Mouse (Mus musculus) limb, embryonic 14.5 days (tissue): ENCODE measurements at regions not wholly inside any gene's neighbourhood (a gene's known extent, or its start where the extent isn't known, plus 50 kb on each side); places are given as distances from the start of the nearest gene placed in this dataset.

Source experiments
- ATAC-seq: fragments of 200-750 bp; cut with Nextera tagmentation; 2 replicates; pipeline ENCODE4 v1.8.0; 2017; ENCODE audit warnings: low read depth, moderate number of reproducible peaks, moderate TSS enrichment; ENCODE audit not compliant: low FRiP score
- DNase-seq: peaks from one replicate; pipeline ENCODE4 v3.0.0-alpha.2; 2015; ENCODE audit warnings: low spot score
- H3K27ac ChIP-seq: fragments of 300-500 bp; sonication (generic); replicated peaks from 2 replicates; pipeline ENCODE4 v1.5.1; 2014; ENCODE audit warnings: low read depth, mild to moderate bottlenecking, low read length, moderate library complexity, mixed read lengths
- H3K27me3 ChIP-seq: fragments of 300-500 bp; sonication (generic); 2 replicates; pipeline ENCODE4 v1.6.1; 2014; ENCODE audit warnings: low read length, mixed read lengths; ENCODE audit not compliant: control insufficient read depth, insufficient read depth
- H3K36me3 ChIP-seq: fragments of 300-500 bp; sonication (generic); 2 replicates; pipeline ENCODE4 v1.6.1; 2014; ENCODE audit warnings: mild to moderate bottlenecking, low read length, moderate library complexity, mixed read lengths; ENCODE audit not compliant: control insufficient read depth, insufficient read depth
- H3K4me1 ChIP-seq: fragments of 300-500 bp; sonication (generic); 2 replicates; pipeline ENCODE4 v1.6.1; 2014; ENCODE audit warnings: antibody characterized with exemption, low read length, mixed read lengths; ENCODE audit not compliant: control insufficient read depth, insufficient read depth
- H3K4me2 ChIP-seq: fragments of 300-500 bp; sonication (generic); replicated peaks from 2 replicates; pipeline ENCODE4 v1.6.1; 2014; ENCODE audit warnings: low read depth, mild to moderate bottlenecking, low read length, moderate library complexity; ENCODE audit not compliant: severe bottlenecking
- H3K4me3 ChIP-seq: fragments of 300-500 bp; sonication (generic); replicated peaks from 2 replicates; pipeline ENCODE4 v1.5.1; 2014; ENCODE audit warnings: low read length
- H3K9ac ChIP-seq: fragments of 300-500 bp; sonication (generic); 2 replicates; pipeline ENCODE4 v1.6.1; 2014; ENCODE audit warnings: mild to moderate bottlenecking, low read depth, low read length, moderate library complexity; ENCODE audit not compliant: severe bottlenecking
- H3K9me3 ChIP-seq: fragments of 300-500 bp; sonication (generic); 2 replicates; pipeline ENCODE4 v1.6.1; 2016; ENCODE audit warnings: low read length; ENCODE audit not compliant: control insufficient read depth
- POLR2A ChIP-seq: fragments of 200-500 bp; IDR thresholded peaks from 2 replicates; pipeline ENCODE4 v1.8.0; 2012; ENCODE audit warnings: inconsistent platforms, mild to moderate bottlenecking, moderate library complexity, borderline replicate concordance; ENCODE audit not compliant: insufficient read depth, insufficient read length; ENCODE audit errors: extremely low read depth
- WGBS: fragments of 180-500 bp; shearing (Covaris S2); extraction: QIAGEN DNeasy Blood & Tissue Kit; methylation state at CpG from one replicate; pipeline ENCODE4 v1.1.7; 2014; 5-methylcytosine and 5-hydroxymethylcytosine counted together

GRCm38 (mm10) chr4:88955571-88955970, 75.6 kb upstream of the Ifne start:
- Histone ChIP-seq H3K27ac (no peak overlapping the region), H3K27me3 (no peaks in the 10 kb centered on the region), H3K4me1 (peaks cover 6% of the 10 kb centered on the region; the same call in 1 of the 2 replicates), H3K4me2 (no peak overlapping the region), H3K9ac (no peak overlapping the region), H3K4me3 (no peak overlapping the region), H3K36me3 (no peaks in the 10 kb centered on the region), H3K9me3 (no peaks in the 10 kb centered on the region)
- no peak for ATAC-seq
- TF ChIP-seq POLR2A: no peak
- WGBS: 66% methylated on average over 7 of the region's 7 CpGs
- DNase-seq: no peak

GRCm38 (mm10) chr4:88954045-88954444, 74.0 kb upstream of the Ifne start:
- Histone ChIP-seq H3K9ac (no peak overlapping the region), H3K27ac (no peak overlapping the region), H3K36me3 (no peaks in the 10 kb centered on the region), H3K4me3 (no peak overlapping the region), H3K4me1 (peaks cover 6% of the 10 kb centered on the region; the same call in 1 of the 2 replicates), H3K27me3 (no peaks in the 10 kb centered on the region), H3K9me3 (no peaks in the 10 kb centered on the region), H3K4me2 (no peak overlapping the region)
- TF ChIP-seq POLR2A: no peak
- ATAC-seq (no peak), DNase-seq (no peak)
- 79% methylated on average over 3 of the region's 3 CpGs for WGBS

DNA sequence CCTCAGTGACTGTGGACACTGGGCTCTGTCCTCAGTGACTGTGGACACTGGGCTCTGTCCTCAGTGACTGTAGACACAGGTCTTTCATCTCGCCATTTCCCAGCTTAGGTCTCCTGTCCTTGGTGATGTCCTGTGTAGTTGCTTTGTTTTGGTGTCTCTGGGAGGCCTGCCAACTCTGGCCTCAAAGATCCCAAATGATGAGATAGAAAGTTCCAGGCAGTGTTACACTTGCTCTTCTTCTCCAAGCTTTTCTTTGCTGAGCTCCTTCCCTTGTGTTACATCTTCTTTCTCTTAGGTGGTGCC, 71.0 kb upstream of the Ifne start:
- Histone ChIP-seq H3K27ac (no peak overlapping the region), H3K4me1 (no peaks in the 10 kb centered on the region), H3K36me3 (no peaks in the 10 kb centered on the region), H3K27me3 (no peaks in the 10 kb centered on the region), H3K4me3 (no peak overlapping the region), H3K9me3 (no peaks in the 10 kb centered on the region), H3K9ac (no peak overlapping the region), H3K4me2 (no peak overlapping the region)
- ATAC-seq (no peak), DNase-seq (no peak)
- no peak for TF ChIP-seq POLR2A
- WGBS: 67% methylated on average over 1 of the region's 1 CpGs

DNA sequence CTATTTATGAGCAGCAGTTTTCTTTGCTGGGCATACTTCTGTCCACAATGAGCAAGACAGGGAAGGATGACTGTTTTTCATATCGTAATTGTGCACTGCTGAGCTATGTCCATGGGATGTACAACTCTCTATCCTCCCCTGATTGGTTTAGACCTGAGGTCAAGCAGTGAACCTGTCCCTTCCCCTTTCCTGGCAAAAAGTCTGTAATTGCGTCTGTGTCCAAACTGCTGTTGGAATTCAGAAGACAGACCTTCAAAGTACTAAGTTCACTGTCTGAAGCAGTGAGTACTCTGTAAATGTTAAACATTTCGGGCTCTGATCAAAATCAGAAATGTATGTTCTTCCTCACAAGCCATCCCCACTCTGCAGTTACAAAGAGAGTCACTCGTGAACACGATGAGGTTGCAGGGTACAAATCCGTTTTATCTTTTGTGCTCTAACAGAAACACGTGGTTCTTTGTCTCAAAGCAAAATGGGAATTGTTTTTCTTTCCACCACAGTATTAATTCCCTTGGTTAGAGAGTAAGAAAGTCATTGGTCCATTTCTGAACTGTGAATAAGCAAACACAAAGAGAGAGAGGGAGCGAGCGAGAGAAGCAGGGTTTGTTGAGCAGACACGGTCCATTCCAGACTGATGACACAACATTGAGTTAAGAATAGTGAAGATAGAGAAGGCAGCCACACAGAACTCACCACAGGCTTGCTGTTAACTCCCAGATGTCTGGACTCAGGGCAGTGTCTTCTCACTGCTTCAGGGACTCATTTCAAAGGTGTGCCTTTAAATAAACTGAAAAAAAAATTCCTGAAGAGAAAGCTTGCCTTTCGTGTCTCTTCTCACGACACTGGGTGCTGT, 70.4 kb upstream of the Ifne start:
- no peak overlapping the region for H3K9ac ChIP-seq
- WGBS: 74% methylated on average over 12 of the region's 12 CpGs
- H3K9me3 ChIP-seq: no peaks in the 10 kb centered on the region
- TF ChIP-seq POLR2A: no peak
- no peak for ATAC-seq
- H3K4me2 ChIP-seq: no peak overlapping the region
- no peak overlapping the region for H3K4me3 ChIP-seq
- H3K4me1 ChIP-seq: no peaks in the 10 kb centered on the region
- no peak for DNase-seq
- H3K36me3 ChIP-seq: no peaks in the 10 kb centered on the region
- H3K27me3 ChIP-seq: no peaks in the 10 kb centered on the region
- no peak overlapping the region for H3K27ac ChIP-seq

DNA sequence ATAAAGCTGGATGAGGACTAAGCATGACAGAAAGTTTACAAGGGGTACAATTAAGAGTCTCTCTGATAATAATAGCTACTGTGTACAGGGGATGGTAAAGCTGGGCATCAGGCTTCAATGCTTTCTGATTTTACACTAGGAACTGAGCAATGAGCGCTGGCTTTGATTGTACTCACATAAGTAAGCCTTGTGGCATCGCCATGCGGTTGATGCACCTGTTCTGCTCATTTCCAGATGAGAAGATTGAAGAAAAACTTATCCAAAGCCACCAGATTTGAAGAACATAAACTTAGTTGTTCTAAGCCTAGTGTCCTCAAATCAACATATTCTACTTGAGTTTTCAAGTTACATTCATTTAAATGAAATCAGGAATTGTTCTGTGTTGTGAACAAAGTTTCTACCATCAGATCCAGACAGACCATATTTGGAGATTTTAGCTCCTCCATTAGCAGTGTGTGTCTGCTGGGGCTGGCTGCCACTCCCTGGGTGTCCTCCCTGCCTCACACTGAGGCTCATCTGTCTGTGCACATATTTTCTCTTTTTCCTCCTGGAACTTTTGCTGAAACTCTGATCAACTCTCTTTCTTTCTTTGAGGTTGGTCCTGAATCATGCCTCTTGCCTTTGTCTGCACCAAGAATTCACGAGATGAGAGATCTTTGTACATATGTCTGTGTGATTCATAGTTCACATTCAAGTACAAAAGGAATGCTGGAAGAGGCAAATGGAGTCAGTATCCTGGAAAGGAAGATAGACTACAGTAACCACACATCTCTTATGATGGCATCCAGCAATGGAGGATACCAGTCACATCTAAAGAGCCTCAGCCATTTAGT, 68.2 kb upstream of the Ifne start:
- H3K36me3 ChIP-seq: no peaks in the 10 kb centered on the region
- H3K27ac ChIP-seq: no peak overlapping the region
- ATAC-seq (no peak), DNase-seq (no peak)
- TF ChIP-seq POLR2A: no peak
- H3K4me3 ChIP-seq: no peak overlapping the region
- no peaks in the 10 kb centered on the region for H3K4me1 ChIP-seq
- H3K9me3 ChIP-seq: no peaks in the 10 kb centered on the region
- WGBS: 84% methylated on average over 4 of the region's 4 CpGs
- H3K27me3 ChIP-seq: no peaks in the 10 kb centered on the region
- no peak overlapping the region for H3K9ac ChIP-seq
- no peak overlapping the region for H3K4me2 ChIP-seq
